ENCODE assay signal across 28 mouse cellular contexts in genomic region chr19:52199545-52200284, GRCm38 (mm10).
DNase-seq lines count a peak whose midpoint lies in the region; ATAC-seq and TF ChIP-seq lines count a peak whose summit lies in the region.
"Had no signal": no experiment of that assay in that cellular context is flagged by ENCODE, and none has a peak within 500 bp of the region (broad histone marks: within the 10 kb centered on the region; RNA-seq: fewer than 3 reads in every experiment).

No protein-coding gene starts in this region.

- H3K27me3 ChIP-seq in embryonic facial prominence, embryonic 14.5 days (replicated peaks; ENCODE audit: control insufficient read depth, insufficient read depth, low read length): no peaks in the 10 kb centered on the region
- no peaks in the 10 kb centered on the region for H3K27me3 ChIP-seq in embryonic facial prominence, embryonic 10.5 days (replicated peaks; ENCODE audit: low read depth, poor library complexity, severe bottlenecking)
- peaks cover 42% of the 10 kb centered on the region for H3K27me3 ChIP-seq in midbrain, embryonic 12.5 days
- H3K27me3 ChIP-seq in midbrain, postnatal 0 days (ENCODE audit: insufficient read depth, low read length): no peaks in the 10 kb centered on the region
- H3K27me3 ChIP-seq: CH12.LX; embryonic facial prominence, embryonic 12.5 days; embryonic facial prominence, embryonic 15.5 days; forebrain, embryonic 12.5 days had no signal

- peak; percentile 10 for DNase-seq in embryonic facial prominence, embryonic 14.5 days (ENCODE audit: low spot score)
- DNase-seq in embryonic facial prominence, embryonic 10.5 days (ENCODE audit: low spot score): no peak
- DNase-seq in midbrain, postnatal 0 days (ENCODE audit: low spot score): no peak
- peak; percentile 3 for DNase-seq in Muller cell, postnatal 12 days (ENCODE audit: inconsistent ontology term)
- DNase-seq in retina, embryonic 14.5 days (ENCODE audit: low spot score): peak; percentile 77
- DNase-seq in cerebellum, adult 9-11 months: no peak
- DNase-seq in gastrocnemius, adult 2 months: no peak
- DNase-seq: adrenal gland, adult 2 months; adrenal gland, postnatal 10 days; adrenal gland, postnatal 25 days; B cell, adult 2 months; cerebellum, adult 11-12 months; cerebellum, adult 2 months; cerebellum, adult 9-10 months; cerebellum, postnatal 14 days; cerebellum, postnatal 36 days; embryo, embryonic 11 days had no signal

- H3K4me2 ChIP-seq in embryonic facial prominence, embryonic 14.5 days (ENCODE audit: low read depth, low read length): no peak overlapping the region
- H3K4me2 ChIP-seq in midbrain, embryonic 12.5 days (replicated peaks): no peak overlapping the region
- no peak overlapping the region for H3K4me2 ChIP-seq in midbrain, postnatal 0 days (ENCODE audit: low read depth, low read length, poor library complexity, severe bottlenecking)
- H3K4me2 ChIP-seq: embryonic facial prominence, embryonic 12.5 days; embryonic facial prominence, embryonic 15.5 days; forebrain, embryonic 12.5 days had no signal

- no peaks in the 10 kb centered on the region for H3K4me1 ChIP-seq in embryonic facial prominence, embryonic 14.5 days (ENCODE audit: control insufficient read depth, insufficient read depth, low read length)
- H3K4me1 ChIP-seq in embryonic facial prominence, embryonic 10.5 days: no peaks in the 10 kb centered on the region
- H3K4me1 ChIP-seq in midbrain, embryonic 12.5 days: no peaks in the 10 kb centered on the region
- no peaks in the 10 kb centered on the region for H3K4me1 ChIP-seq in midbrain, postnatal 0 days (ENCODE audit: insufficient read depth, low read length)
- H3K4me1 ChIP-seq: embryonic facial prominence, embryonic 12.5 days; embryonic facial prominence, embryonic 15.5 days; forebrain, embryonic 12.5 days had no signal

- H3K27ac ChIP-seq in embryonic facial prominence, embryonic 14.5 days (replicated peaks; ENCODE audit: low read depth, low read length): no peak overlapping the region
- no peak overlapping the region for H3K27ac ChIP-seq in embryonic facial prominence, embryonic 10.5 days (replicated peaks)
- no peak overlapping the region for H3K27ac ChIP-seq in midbrain, embryonic 12.5 days (replicated peaks)
- H3K27ac ChIP-seq in midbrain, postnatal 0 days (ENCODE audit: low read depth, low read length): no peak overlapping the region
- H3K27ac ChIP-seq in gastrocnemius, adult 2 months: no peak overlapping the region
- H3K27ac ChIP-seq: embryonic facial prominence, embryonic 12.5 days; embryonic facial prominence, embryonic 15.5 days; forebrain, embryonic 10.5 days; forebrain, embryonic 12.5 days had no signal

- TF ChIP-seq CTCF in midbrain, postnatal 0 days (IDR thresholded peaks at IDR 0.05): no peak
- TF ChIP-seq CTCF in gastrocnemius, adult 2 months (IDR thresholded peaks at IDR 0.05): no peak

- no peak for ATAC-seq in embryonic facial prominence, embryonic 14.5 days (ENCODE audit: low read depth)
- peak; percentile 85 for ATAC-seq in midbrain, embryonic 12.5 days (ENCODE audit: low FRiP score, low read depth)
- ATAC-seq in midbrain, postnatal 0 days (ENCODE audit: low FRiP score): no peak
- ATAC-seq: CD4-positive, CD25-positive, alpha-beta regulatory T cell, adult 4 months; forebrain, embryonic 14.5 days; forebrain, embryonic 16.5 days had no signal

- no peak overlapping the region for H3K9ac ChIP-seq in embryonic facial prominence, embryonic 14.5 days (ENCODE audit: low read depth, low read length)
- H3K9ac ChIP-seq in midbrain, embryonic 12.5 days (replicated peaks): no peak overlapping the region
- no peak overlapping the region for H3K9ac ChIP-seq in midbrain, postnatal 0 days (replicated peaks; ENCODE audit: low read length, poor library complexity, severe bottlenecking)
- H3K9ac ChIP-seq: embryonic facial prominence, embryonic 12.5 days; embryonic facial prominence, embryonic 15.5 days; forebrain, embryonic 12.5 days had no signal

- intact Hi-C loops in gastrocnemius, adult 2 months (cut with DNase I): no loop called here

- H3K4me3 ChIP-seq in embryonic facial prominence, embryonic 14.5 days (ENCODE audit: low read depth, low read length): no peak overlapping the region
- no peak overlapping the region for H3K4me3 ChIP-seq in embryonic facial prominence, embryonic 10.5 days
- no peak overlapping the region for H3K4me3 ChIP-seq in midbrain, embryonic 12.5 days
- no peak overlapping the region for H3K4me3 ChIP-seq in midbrain, postnatal 0 days (ENCODE audit: low read depth, low read length)
- H3K4me3 ChIP-seq in gastrocnemius, adult 2 months: no peak overlapping the region
- H3K4me3 ChIP-seq: embryonic facial prominence, embryonic 12.5 days; embryonic facial prominence, embryonic 15.5 days; erythroblast, embryonic 14.5 days; forebrain, embryonic 10.5 days; forebrain, embryonic 12.5 days had no signal

- no peaks in the 10 kb centered on the region for H3K9me3 ChIP-seq in embryonic facial prominence, embryonic 14.5 days (ENCODE audit: control insufficient read depth, low read length)
- H3K9me3 ChIP-seq in embryonic facial prominence, embryonic 10.5 days: no peaks in the 10 kb centered on the region
- no peaks in the 10 kb centered on the region for H3K9me3 ChIP-seq in midbrain, embryonic 12.5 days
- no peaks in the 10 kb centered on the region for H3K9me3 ChIP-seq in midbrain, postnatal 0 days (ENCODE audit: low read length)
- H3K9me3 ChIP-seq: embryonic facial prominence, embryonic 12.5 days; embryonic facial prominence, embryonic 15.5 days; forebrain, embryonic 10.5 days; forebrain, embryonic 12.5 days; G1E had no signal

- WGBS in embryonic facial prominence, embryonic 14.5 days: 55% methylated on average over 4 of the region's 4 CpGs
- WGBS in embryonic facial prominence, embryonic 10.5 days: 74% methylated on average over 4 of the region's 4 CpGs
- 23% methylated on average over 4 of the region's 4 CpGs for WGBS in midbrain, embryonic 12.5 days
- WGBS in midbrain, postnatal 0 days: 35% methylated on average over 4 of the region's 4 CpGs

- no peaks in the 10 kb centered on the region for H3K36me3 ChIP-seq in embryonic facial prominence, embryonic 14.5 days (ENCODE audit: control insufficient read depth, insufficient read depth, low read length)
- H3K36me3 ChIP-seq in embryonic facial prominence, embryonic 10.5 days (replicated peaks): no peaks in the 10 kb centered on the region
- no peaks in the 10 kb centered on the region for H3K36me3 ChIP-seq in midbrain, embryonic 12.5 days
- H3K36me3 ChIP-seq in midbrain, postnatal 0 days (ENCODE audit: insufficient read depth, low read length): no peaks in the 10 kb centered on the region
- H3K36me3 ChIP-seq: embryonic facial prominence, embryonic 12.5 days; embryonic facial prominence, embryonic 15.5 days; forebrain, embryonic 10.5 days; forebrain, embryonic 12.5 days; G1E had no signal

Comparison
In these comparisons a context has a peak if more than half of its experiments do, and no peak if none do; other contexts are left out.
1. DNase-seq: peak in embryonic facial prominence, embryonic 14.5 days (single experiment), Muller cell, postnatal 12 days (single experiment) and retina, embryonic 14.5 days (single experiment); none in embryonic facial prominence, embryonic 10.5 days (single experiment), midbrain, postnatal 0 days (single experiment), cerebellum, adult 9-11 months (single experiment) and gastrocnemius, adult 2 months (single experiment).